Mouse (Mus musculus) midbrain, postnatal 0 days (tissue): ENCODE measurements at regions not wholly inside any gene's neighbourhood (a gene's known extent, or its start where the extent isn't known, plus 50 kb on each side); places are given as distances from the start of the nearest gene placed in this dataset.
A peak's percentile ranks its signal among the peaks of the same experiment; 100 is the strongest.

Experiments
- ATAC-seq: fragments of 200-750 bp; cut with Nextera tagmentation; 2 replicates; pipeline ENCODE4 v1.8.0; 2017; ENCODE audit warnings: moderate number of reproducible peaks, mild to moderate bottlenecking, moderate TSS enrichment, moderate library complexity; ENCODE audit not compliant: low FRiP score
- DNase-seq: peaks from one replicate; pipeline ENCODE4 v3.0.0-alpha.2; 2015; ENCODE audit warnings: low spot score
- H3K27ac ChIP-seq: fragments of 300-500 bp; sonication (generic); 2 replicates; pipeline ENCODE4 v1.5.1; 2014; ENCODE audit warnings: low read depth, mild to moderate bottlenecking, low read length, mixed read lengths
- H3K27me3 ChIP-seq: fragments of 300-500 bp; sonication (generic); 2 replicates; pipeline ENCODE4 v1.6.1; 2014; ENCODE audit warnings: low read length, control low read depth, mixed read lengths; ENCODE audit not compliant: insufficient read depth
- H3K36me3 ChIP-seq: fragments of 300-500 bp; sonication (generic); 2 replicates; pipeline ENCODE4 v1.6.1; 2014; ENCODE audit warnings: low read length, control low read depth, mixed read lengths; ENCODE audit not compliant: insufficient read depth
- H3K4me1 ChIP-seq: fragments of 300-500 bp; sonication (generic); 2 replicates; pipeline ENCODE4 v1.6.1; 2014; ENCODE audit warnings: mild to moderate bottlenecking, control low read depth, antibody characterized with exemption, low read length, mixed read lengths; ENCODE audit not compliant: insufficient read depth
- H3K4me2 ChIP-seq: fragments of 300-500 bp; sonication (generic); 2 replicates; pipeline ENCODE4 v1.6.1; 2014; ENCODE audit warnings: low read depth, mild to moderate bottlenecking, low read length, mixed read lengths; ENCODE audit not compliant: poor library complexity, severe bottlenecking
- H3K4me3 ChIP-seq: fragments of 300-500 bp; sonication (generic); 2 replicates; pipeline ENCODE4 v1.5.1; 2014; ENCODE audit warnings: low read depth, mild to moderate bottlenecking, low read length, moderate library complexity
- H3K9ac ChIP-seq: fragments of 300-500 bp; sonication (generic); replicated peaks from 2 replicates; pipeline ENCODE4 v1.6.1; 2014; ENCODE audit warnings: mild to moderate bottlenecking, low read length, moderate library complexity, mixed read lengths; ENCODE audit not compliant: poor library complexity, severe bottlenecking
- H3K9me3 ChIP-seq: fragments of 300-500 bp; sonication (generic); 2 replicates; pipeline ENCODE4 v1.6.1; 2016; ENCODE audit warnings: low read length, control low read depth
- CTCF ChIP-seq: IDR thresholded peaks from 2 replicates; pipeline ENCODE4 v1.5.1; 2016; ENCODE audit warnings: antibody characterized with exemption, mild to moderate bottlenecking
- WGBS: fragments of 180-500 bp; shearing (Covaris S2); extraction: QIAGEN DNeasy Blood & Tissue Kit; methylation state at CpG from one replicate; pipeline ENCODE4 v1.1.7; 2014; 5-methylcytosine and 5-hydroxymethylcytosine counted together

DNA sequence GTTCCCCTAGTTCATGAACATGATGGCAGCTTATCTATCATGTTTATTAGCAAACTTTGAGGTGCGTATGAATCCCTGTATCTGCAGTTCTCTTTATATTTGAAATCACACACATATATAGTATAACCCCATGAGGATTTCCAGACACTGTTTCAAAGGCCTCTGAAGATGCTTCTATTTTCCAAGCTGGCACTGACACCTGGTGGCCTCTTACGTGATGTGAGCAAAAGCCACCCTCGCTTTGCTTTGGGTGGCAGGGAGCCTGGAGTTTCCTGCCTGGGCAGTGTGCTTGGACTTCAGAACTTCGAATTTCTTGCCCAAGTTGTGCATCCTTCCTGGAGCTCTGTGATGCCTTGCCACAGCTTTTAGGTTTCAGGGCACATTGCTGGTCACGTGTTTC lies 1817.1 kb downstream of the 9330182O14Rik start:
- no peak overlapping the region for H3K27ac ChIP-seq
- 0 out of 2 replicates have a peak, but pooled peaks have one; percentile 47 for ATAC-seq
- H3K4me1 ChIP-seq, result no peaks in the 10 kb centered on the region
- no peaks in the 10 kb centered on the region for H3K9me3 ChIP-seq
- peak; percentile 67 for DNase-seq
- H3K9ac ChIP-seq, result no peak overlapping the region
- 77% methylated on average over 5 of the region's 5 CpGs for WGBS
- no peaks in the 10 kb centered on the region for H3K27me3 ChIP-seq
- no peaks in the 10 kb centered on the region for H3K36me3 ChIP-seq
- H3K4me3 ChIP-seq, result no peak overlapping the region
- no peak overlapping the region for H3K4me2 ChIP-seq
- TF ChIP-seq CTCF, result peak; percentile 75

DNA sequence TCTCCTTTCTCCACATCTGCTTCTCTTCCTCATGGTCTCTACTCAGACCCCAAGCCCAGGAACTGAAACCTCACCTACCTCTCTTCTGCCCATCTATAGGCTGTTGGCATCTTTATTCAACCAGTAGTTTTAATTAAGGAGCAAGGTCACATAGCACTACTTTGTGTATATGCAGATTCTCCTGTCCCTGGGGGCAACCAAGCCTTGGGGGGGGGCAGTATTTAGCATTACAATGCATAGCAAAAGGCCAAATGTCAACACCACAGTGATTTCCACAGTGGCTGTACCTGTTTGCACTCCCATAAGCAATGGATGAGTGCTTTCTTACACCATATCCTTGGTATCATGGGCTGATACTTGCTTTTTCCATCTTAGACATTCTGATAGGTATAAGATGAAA lies 1826.4 kb downstream of the 9330182O14Rik start:
- DNase-seq, result no peak
- Histone ChIP-seq H3K4me1 (no peaks in the 10 kb centered on the region), H3K4me2 (no peak overlapping the region), H3K36me3 (no peaks in the 10 kb centered on the region), H3K9ac (no peak overlapping the region), H3K27me3 (no peaks in the 10 kb centered on the region), H3K4me3 (no peak overlapping the region), H3K27ac (no peak overlapping the region), H3K9me3 (no peaks in the 10 kb centered on the region)
- no peak for TF ChIP-seq CTCF
- ATAC-seq, result no peak

DNA sequence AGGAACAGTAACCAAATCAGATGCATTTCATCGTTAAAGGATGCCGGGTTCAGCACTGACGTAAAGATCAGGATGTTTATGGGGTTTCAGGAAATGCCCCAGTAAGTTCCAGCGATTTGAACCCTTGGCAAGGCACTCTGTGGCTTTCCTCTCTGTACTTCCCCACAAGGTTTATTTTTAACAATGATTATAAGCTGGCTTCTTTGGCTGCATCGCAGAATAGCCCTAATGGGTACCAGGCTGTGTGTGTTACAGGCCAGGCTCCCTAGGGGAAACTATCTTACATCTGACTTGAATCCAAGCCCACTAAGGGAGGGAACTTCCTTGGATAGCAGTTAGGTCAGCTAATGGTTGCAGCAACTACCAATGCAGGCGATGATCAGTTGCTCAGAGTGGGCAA lies 1836.7 kb downstream of the 9330182O14Rik start:
- Histone ChIP-seq H3K4me1 (no peaks in the 10 kb centered on the region), H3K9ac (no peak overlapping the region), H3K9me3 (no peaks in the 10 kb centered on the region), H3K4me3 (no peak overlapping the region), H3K36me3 (no peaks in the 10 kb centered on the region), H3K27me3 (no peaks in the 10 kb centered on the region), H3K27ac (no peak overlapping the region), H3K4me2 (no peak overlapping the region)
- 88% methylated on average over 6 of the region's 6 CpGs for WGBS
- DNase-seq, result no peak
- ATAC-seq, result no peak
- no peak for TF ChIP-seq CTCF

DNA sequence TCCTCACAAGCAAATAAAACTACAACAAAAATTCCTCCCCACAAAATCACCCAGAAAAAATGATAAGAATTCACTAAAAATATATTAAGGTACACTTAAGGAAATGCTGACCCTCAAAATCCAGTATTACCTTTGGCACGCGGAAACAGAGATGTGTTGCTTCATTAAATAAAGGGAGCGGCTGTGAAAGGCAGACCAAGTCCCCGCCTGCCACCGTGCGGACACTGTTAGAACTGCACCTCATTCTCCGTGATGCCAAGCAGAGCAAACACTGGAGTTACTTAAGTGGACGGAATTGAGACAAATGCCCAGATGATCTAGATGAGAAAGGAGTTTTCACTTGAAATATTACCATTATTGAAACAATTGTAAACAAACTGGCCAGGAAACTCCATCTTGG lies 1839.1 kb downstream of the 9330182O14Rik start:
- Histone ChIP-seq H3K36me3 (no peaks in the 10 kb centered on the region), H3K27ac (no peak overlapping the region), H3K9me3 (no peaks in the 10 kb centered on the region), H3K4me2 (no peak overlapping the region), H3K4me3 (no peak overlapping the region), H3K4me1 (no peaks in the 10 kb centered on the region), H3K27me3 (no peaks in the 10 kb centered on the region), H3K9ac (no peak overlapping the region)
- TF ChIP-seq CTCF, result peak; percentile 98
- DNase-seq (peak; percentile 88), ATAC-seq (0 out of 2 replicates have a peak, but pooled peaks have one; percentile 60)
- 2% methylated on average over 8 of the region's 8 CpGs for WGBS

DNA sequence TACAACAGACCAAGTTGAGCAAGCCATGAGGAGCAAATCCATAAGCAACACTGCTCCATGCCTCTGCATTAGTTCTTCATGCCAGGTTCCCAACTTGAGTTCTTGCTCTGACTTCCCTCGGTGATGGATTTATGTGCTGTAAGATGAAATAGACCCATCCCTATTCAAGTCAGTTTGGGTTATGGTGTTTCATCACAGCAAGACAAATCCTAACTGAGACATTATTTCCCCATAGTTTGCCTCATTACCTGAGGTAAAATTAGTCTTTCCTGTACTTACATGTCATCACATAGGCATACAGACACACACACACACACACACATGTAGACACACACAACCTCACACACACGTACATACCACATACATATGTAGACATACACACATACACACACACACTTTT lies 1843.0 kb downstream of the 9330182O14Rik start:
- H3K4me2 ChIP-seq, result no peak overlapping the region
- no peak for ATAC-seq
- 91% methylated on average over 2 of the region's 2 CpGs for WGBS
- no peaks in the 10 kb centered on the region for H3K4me1 ChIP-seq
- no peaks in the 10 kb centered on the region for H3K36me3 ChIP-seq
- H3K9me3 ChIP-seq, result no peaks in the 10 kb centered on the region
- H3K4me3 ChIP-seq, result no peak overlapping the region
- H3K9ac ChIP-seq, result no peak overlapping the region
- TF ChIP-seq CTCF, result no peak
- no peak for DNase-seq
- no peaks in the 10 kb centered on the region for H3K27me3 ChIP-seq
- no peak overlapping the region for H3K27ac ChIP-seq

DNA sequence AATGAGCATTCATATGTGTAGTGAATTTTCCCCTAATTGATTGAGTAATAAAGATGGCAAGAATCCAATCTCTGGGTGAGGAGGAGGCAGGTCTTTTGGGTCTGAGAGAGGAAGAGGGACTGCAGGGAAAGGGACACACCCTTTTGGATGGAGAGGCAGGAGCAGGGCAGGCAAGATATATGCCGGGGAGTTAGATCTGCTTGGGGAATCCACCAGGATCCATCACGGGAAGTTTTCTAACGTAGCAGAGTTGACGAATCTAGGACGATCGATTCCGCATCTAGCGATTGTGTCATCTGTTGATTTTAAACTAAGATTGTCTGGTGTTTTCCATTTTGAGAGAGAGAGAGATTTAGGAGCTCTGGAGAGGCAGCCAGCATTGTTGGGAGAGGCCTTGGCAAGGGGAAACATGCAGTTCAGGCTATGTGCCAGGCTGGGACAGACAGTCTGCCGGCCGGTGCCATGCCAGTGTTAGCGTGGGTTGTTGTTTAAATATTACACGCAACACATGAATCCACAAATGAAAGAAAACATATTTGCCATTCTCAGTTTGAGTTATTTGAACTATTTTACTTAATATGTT lies 1843.6 kb downstream of the 9330182O14Rik start:
- Histone ChIP-seq H3K27me3 (no peaks in the 10 kb centered on the region), H3K27ac (no peak overlapping the region), H3K9ac (no peak overlapping the region), H3K9me3 (no peaks in the 10 kb centered on the region), H3K4me2 (no peak overlapping the region), H3K4me3 (no peak overlapping the region), H3K36me3 (no peaks in the 10 kb centered on the region), H3K4me1 (no peaks in the 10 kb centered on the region)
- no peak for TF ChIP-seq CTCF
- WGBS, result 85% methylated on average over 12 of the region's 12 CpGs
- ATAC-seq, result peak; percentile 41; the same call in 1 of the 2 replicates
- peak; percentile 39 for DNase-seq
